Mouse (Mus musculus): Measurements from ENCODE around the gene Fkbp14. TPM values are rescaled to one million over a fixed set of nuclear protein-coding genes. Genes with fewer than 3 reads are reported as not detected.

Gene Fkbp14
- polyA plus RNA-seq, 1 experiment from 2014 or later = 20.7 TPM

DNA sequence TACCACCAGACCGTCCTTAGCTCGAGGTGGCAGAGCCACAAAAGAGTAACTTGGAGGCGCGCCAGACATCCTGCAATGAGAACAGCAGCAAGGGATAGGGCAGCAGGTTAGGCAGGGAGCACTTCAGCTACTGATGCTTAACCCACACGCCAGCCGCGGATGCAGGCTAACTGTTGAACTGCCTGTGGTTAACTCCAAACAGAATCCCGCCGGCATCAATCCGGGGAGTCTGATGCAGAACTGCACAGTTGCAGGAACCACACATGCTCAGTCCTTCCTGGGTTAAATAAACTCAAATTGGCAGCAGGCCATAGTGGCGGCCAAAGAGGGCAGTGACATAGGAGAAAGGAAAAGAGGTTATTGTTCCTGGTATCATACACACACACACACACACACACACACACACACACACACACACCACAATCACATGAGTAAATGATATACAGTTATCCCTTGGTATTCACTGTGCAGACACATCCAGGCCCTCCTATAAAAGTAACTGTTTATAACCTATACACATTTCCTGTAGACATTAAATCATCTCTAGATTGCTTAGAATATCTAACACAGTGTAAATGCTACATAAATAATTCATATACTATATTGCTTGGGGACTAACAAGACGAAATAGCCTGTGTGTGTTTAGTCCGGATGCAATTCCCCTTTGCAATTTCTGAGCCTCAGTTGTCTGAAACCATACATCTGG, 48.6 kb downstream of the Fkbp14 start:
- Histone ChIP-seq H3K4me1 (ENCODE audit: control insufficient read depth, insufficient read depth, low read length) (peaks cover 6% of the 10 kb centered on the region; the same call in 1 of the 2 replicates), H3K36me3 (ENCODE audit: control insufficient read depth, insufficient read depth, low read length) (no peaks in the 10 kb centered on the region), H3K9me3 (ENCODE audit: control insufficient read depth, low read length) (no peaks in the 10 kb centered on the region), H3K4me2 (ENCODE audit: low read depth) (no peak overlapping the region), H3K4me3 (ENCODE audit: low read depth, low read length) (no peak overlapping the region), H3K27me3 (ENCODE audit: control insufficient read depth, insufficient read depth, low read length) (no peaks in the 10 kb centered on the region), H3K9ac (ENCODE audit: low read length) (no peak overlapping the region), H3K27ac (ENCODE audit: low read depth, low read length) (0 out of 2 replicates have a peak overlapping the region, but pooled peaks have one; percentile 34)
- no peak; the same call in 1 of the 2 replicates for ATAC-seq (ENCODE audit: insufficient read depth, low FRiP score, low TSS enrichment)
- DNase-seq (ENCODE audit: low spot score) = no peak
- 84% methylated on average over 13 of the region's 13 CpGs for WGBS

DNA sequence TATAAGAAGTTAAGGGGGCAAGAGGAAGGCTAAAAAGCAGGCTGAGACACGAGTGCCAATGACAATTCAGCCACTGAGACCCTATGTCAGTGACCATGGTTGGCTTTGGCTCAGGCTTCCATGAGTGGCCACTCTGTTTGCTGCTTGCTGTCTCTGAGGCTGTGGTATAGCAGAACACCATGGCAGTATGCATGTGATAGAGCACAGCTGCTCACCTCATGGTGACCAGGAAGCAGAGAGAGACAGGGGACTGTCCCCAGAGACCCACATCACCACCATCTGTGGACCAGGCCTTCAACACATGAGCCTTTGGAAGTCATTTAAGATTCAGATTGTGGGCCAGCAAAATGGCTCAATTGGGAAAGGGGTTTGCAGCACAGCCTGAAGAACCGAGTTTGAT, 53.5 kb downstream of the Fkbp14 start:
- H3K27me3 ChIP-seq (ENCODE audit: control insufficient read depth, insufficient read depth, low read length) = no peaks in the 10 kb centered on the region
- H3K4me3 ChIP-seq (ENCODE audit: low read depth, low read length) = no peak overlapping the region
- no peak overlapping the region for H3K4me2 ChIP-seq (ENCODE audit: low read depth)
- DNase-seq (ENCODE audit: low spot score) = no peak
- H3K36me3 ChIP-seq (ENCODE audit: control insufficient read depth, insufficient read depth, low read length) = no peaks in the 10 kb centered on the region
- no peak for ATAC-seq (ENCODE audit: insufficient read depth, low FRiP score, low TSS enrichment)
- H3K9me3 ChIP-seq (ENCODE audit: control insufficient read depth, low read length) = no peaks in the 10 kb centered on the region
- WGBS = 83% methylated on average over 2 of the region's 2 CpGs
- no peak overlapping the region for H3K27ac ChIP-seq (ENCODE audit: low read depth, low read length)
- peaks cover 17% of the 10 kb centered on the region for H3K4me1 ChIP-seq (ENCODE audit: control insufficient read depth, insufficient read depth, low read length)
- no peak overlapping the region for H3K9ac ChIP-seq (ENCODE audit: low read length)

DNA sequence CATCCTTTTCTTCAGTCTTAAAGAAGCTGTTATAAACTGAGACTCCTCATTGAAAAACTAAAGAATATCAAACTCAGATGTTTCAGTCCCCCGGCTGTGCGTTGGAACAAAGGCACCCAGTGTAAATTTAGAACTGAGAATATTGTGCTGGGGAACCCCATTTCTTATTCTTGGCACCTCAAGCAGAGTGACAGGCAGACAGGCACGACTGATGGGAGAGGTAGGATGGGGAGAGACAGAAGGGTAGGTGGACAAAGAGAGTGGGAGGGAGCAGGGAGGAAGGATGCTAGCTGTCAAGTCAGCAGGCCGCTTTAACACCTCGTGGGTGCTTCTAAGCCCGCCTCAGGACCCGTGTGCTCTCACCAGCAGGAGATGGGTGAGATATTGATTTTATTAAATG, 54.3 kb downstream of the Fkbp14 start:
- no peaks in the 10 kb centered on the region for H3K27me3 ChIP-seq (ENCODE audit: control insufficient read depth, insufficient read depth, low read length)
- no peak overlapping the region for H3K27ac ChIP-seq (ENCODE audit: low read depth, low read length)
- 88% methylated on average over 7 of the region's 7 CpGs for whole genome bisulfite sequencing
- no peak overlapping the region for H3K9ac ChIP-seq (ENCODE audit: low read length)
- DNase-seq (ENCODE audit: low spot score) (no peak), ATAC-seq (ENCODE audit: insufficient read depth, low FRiP score, low TSS enrichment) (no peak)
- H3K9me3 ChIP-seq (ENCODE audit: control insufficient read depth, low read length) = no peaks in the 10 kb centered on the region
- H3K4me1 ChIP-seq (ENCODE audit: control insufficient read depth, insufficient read depth, low read length) = peaks cover 18% of the 10 kb centered on the region
- H3K4me3 ChIP-seq (ENCODE audit: low read depth, low read length) = no peak overlapping the region
- H3K4me2 ChIP-seq (ENCODE audit: low read depth) = no peak overlapping the region
- H3K36me3 ChIP-seq (ENCODE audit: control insufficient read depth, insufficient read depth, low read length) = no peaks in the 10 kb centered on the region

DNA sequence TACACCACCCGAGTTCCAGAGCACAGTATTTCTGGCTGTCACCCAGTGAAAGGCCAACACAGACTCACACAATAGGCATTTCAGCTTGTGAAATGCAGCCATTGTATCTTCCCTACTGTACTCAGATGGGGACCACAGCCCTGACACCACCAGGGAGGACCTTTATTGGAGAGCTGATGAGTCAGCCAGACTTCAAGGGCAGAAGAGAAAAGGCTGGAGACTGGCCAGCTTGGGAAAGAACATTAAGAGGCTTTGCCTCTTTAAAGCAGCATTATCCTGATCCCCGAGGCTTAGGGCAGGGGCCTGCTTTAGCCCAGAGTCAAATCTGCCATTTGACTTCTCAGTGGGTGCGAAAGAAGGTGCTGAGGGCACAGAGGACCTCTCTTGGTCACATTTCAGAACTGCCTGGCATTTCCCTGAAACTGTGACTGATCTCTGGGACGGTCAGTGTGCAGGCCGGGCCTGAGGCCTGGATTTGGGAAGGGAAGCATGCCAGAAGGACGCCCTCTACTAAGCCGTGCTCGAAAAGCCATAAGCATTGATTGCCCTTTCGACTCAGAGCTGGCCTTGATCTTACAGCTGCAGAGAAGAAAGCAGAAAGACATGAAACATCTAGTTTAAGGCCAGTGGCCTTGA, 56.7 kb downstream of the Fkbp14 start:
- Histone ChIP-seq H3K27ac (ENCODE audit: low read depth, low read length) (no peak overlapping the region), H3K4me1 (ENCODE audit: control insufficient read depth, insufficient read depth, low read length) (peaks cover 18% of the 10 kb centered on the region), H3K27me3 (ENCODE audit: control insufficient read depth, insufficient read depth, low read length) (no peaks in the 10 kb centered on the region), H3K9me3 (ENCODE audit: control insufficient read depth, low read length) (no peaks in the 10 kb centered on the region), H3K36me3 (ENCODE audit: control insufficient read depth, insufficient read depth, low read length) (no peaks in the 10 kb centered on the region), H3K4me2 (ENCODE audit: low read depth) (no peak overlapping the region), H3K9ac (ENCODE audit: low read length) (no peak overlapping the region), H3K4me3 (ENCODE audit: low read depth, low read length) (no peak overlapping the region)
- DNase-seq (ENCODE audit: low spot score) (no peak), ATAC-seq (ENCODE audit: insufficient read depth, low FRiP score, low TSS enrichment) (no peak)
- 76% methylated on average over 9 of the region's 9 CpGs for WGBS

DNA sequence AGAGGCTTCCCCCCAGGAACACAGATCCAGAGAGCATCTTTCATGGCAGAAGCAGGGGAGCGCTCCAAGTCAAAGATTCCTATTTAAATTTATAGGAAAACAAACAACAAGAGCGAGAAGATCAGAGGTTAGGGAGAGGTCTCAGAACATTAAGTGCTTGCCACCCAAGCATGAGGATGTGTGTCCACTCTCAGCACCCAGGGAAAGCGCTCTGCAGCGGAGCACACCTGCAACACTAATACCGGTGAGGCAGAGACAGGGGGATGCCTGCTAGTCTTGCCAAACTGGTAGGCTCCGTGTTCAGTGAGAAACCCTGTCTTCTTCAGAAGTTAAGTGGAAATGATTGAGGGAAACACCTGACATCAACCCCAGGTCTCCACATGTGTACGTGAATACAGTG, 57.7 kb downstream of the Fkbp14 start:
- 80% methylated on average over 7 of the region's 7 CpGs for WGBS
- no peak overlapping the region for H3K4me2 ChIP-seq (ENCODE audit: low read depth)
- no peak overlapping the region for H3K9ac ChIP-seq (ENCODE audit: low read length)
- H3K4me1 ChIP-seq (ENCODE audit: control insufficient read depth, insufficient read depth, low read length) = peaks cover 18% of the 10 kb centered on the region
- H3K9me3 ChIP-seq (ENCODE audit: control insufficient read depth, low read length) = no peaks in the 10 kb centered on the region
- H3K27ac ChIP-seq (ENCODE audit: low read depth, low read length) = no peak overlapping the region
- no peaks in the 10 kb centered on the region for H3K27me3 ChIP-seq (ENCODE audit: control insufficient read depth, insufficient read depth, low read length)
- DNase-seq (ENCODE audit: low spot score) (no peak), ATAC-seq (ENCODE audit: insufficient read depth, low FRiP score, low TSS enrichment) (no peak)
- H3K4me3 ChIP-seq (ENCODE audit: low read depth, low read length) = no peak overlapping the region
- H3K36me3 ChIP-seq (ENCODE audit: control insufficient read depth, insufficient read depth, low read length) = no peaks in the 10 kb centered on the region

DNA sequence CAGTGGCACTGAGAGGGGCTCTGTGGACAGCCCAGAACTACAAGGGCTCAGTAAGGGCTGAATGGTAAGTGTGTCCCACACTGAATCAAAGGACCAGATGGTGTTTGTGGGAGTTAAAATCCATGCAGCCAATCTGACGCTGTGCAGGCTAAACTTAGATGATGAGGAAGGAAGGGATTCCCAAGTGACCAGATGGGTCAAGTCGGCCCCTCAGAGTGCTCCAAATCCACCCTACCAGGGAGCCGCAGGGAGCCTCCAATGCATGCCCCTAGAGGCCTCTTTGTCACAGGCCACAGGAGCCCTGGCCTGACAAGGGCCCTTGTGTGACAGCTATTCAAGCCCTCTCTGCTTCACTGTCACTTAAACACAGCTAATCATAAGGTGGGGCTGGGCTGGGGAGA, 58.3 kb downstream of the Fkbp14 start:
- Histone ChIP-seq H3K4me2 (ENCODE audit: low read depth) (no peak overlapping the region), H3K27ac (ENCODE audit: low read depth, low read length) (no peak overlapping the region), H3K4me1 (ENCODE audit: control insufficient read depth, insufficient read depth, low read length) (peaks cover 18% of the 10 kb centered on the region), H3K9me3 (ENCODE audit: control insufficient read depth, low read length) (no peaks in the 10 kb centered on the region), H3K4me3 (ENCODE audit: low read depth, low read length) (no peak overlapping the region), H3K27me3 (ENCODE audit: control insufficient read depth, insufficient read depth, low read length) (no peaks in the 10 kb centered on the region), H3K36me3 (ENCODE audit: control insufficient read depth, insufficient read depth, low read length) (no peaks in the 10 kb centered on the region), H3K9ac (ENCODE audit: low read length) (no peak overlapping the region)
- DNase-seq (ENCODE audit: low spot score) (peak; percentile 33), ATAC-seq (ENCODE audit: insufficient read depth, low FRiP score, low TSS enrichment) (peak; percentile 41; the same call in 1 of the 2 replicates)
- 8% methylated on average over 3 of the region's 3 CpGs for WGBS

DNA sequence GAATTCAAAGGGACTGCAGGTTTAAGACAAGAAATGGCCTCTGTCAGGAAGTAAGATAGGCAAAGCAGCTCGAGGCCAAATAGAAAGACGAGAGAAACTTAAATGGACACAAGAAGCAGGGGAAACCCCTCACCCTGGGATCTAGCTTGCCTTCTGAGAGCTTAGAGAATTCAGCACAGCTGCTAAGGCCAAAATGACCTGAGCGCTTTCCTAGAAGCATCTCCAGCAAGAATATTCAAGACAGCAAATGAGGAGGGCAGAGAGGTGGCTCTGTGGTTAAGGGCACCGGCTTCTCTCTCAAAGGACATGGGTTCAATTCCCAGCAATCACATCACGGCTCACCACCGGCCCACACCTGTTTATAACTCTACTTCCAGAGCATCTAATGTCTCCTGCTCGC, 60.1 kb downstream of the Fkbp14 start:
- WGBS = 88% methylated on average over 7 of the region's 7 CpGs
- peaks cover 18% of the 10 kb centered on the region for H3K4me1 ChIP-seq (ENCODE audit: control insufficient read depth, insufficient read depth, low read length)
- no peak for DNase-seq (ENCODE audit: low spot score)

DNA sequence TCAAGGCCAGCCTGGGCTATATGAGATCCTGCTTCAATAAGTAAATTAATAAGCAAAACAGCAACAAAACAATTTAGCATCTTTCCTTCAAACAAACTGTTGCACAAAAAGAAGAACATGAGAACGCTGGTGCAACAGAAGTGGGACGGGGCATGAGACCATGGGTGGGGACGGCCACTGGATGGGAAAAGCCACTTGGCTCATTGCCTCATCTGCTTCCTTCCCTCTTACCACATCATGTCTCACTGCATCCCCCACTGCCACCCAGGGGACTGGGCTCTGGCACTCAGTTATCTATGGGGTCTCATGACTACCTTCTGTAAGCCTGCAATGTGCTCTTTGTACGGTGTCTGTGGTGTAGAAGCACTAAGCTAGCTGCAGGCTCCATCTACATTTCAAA, 61.6 kb downstream of the Fkbp14 start:
- 94% methylated on average over 4 of the region's 4 CpGs for WGBS
- DNase-seq (ENCODE audit: low spot score) = no peak
- no peak overlapping the region for H3K9ac ChIP-seq (ENCODE audit: low read length)

More for the DNA sequence above, 60.1 kb downstream of the Fkbp14 start:
- Histone ChIP-seq H3K36me3 (ENCODE audit: control insufficient read depth, insufficient read depth, low read length) (no peaks in the 10 kb centered on the region), H3K4me2 (ENCODE audit: low read depth) (no peak overlapping the region), H3K9me3 (ENCODE audit: control insufficient read depth, low read length) (no peaks in the 10 kb centered on the region), H3K27me3 (ENCODE audit: control insufficient read depth, insufficient read depth, low read length) (no peaks in the 10 kb centered on the region), H3K4me3 (ENCODE audit: low read depth, low read length) (no peak overlapping the region), H3K9ac (ENCODE audit: low read length) (no peak overlapping the region), H3K27ac (ENCODE audit: low read depth, low read length) (no peak overlapping the region)
- no peak for ATAC-seq (ENCODE audit: insufficient read depth, low FRiP score, low TSS enrichment)

DNA sequence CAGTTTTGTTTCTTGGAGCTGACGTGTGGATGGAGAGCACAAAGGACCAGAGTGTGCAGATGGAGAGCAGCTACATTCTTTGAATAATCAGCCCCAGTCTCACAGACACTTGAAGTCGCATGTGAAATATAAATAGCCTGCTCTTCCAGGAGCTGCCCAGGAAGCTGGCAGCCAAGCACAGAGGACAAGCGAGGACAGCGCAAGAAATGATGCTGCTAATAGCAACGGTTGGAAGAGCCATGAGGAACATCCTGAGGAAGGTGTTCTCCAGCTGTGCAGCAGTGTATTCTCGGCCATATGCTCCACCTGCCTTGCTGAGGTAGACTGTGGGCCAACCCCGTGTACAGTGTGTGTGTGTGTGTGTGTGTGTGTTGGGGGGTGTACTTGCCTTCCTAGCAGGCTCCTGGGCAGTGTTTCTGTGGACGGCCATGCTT, 66.0 kb downstream of the Fkbp14 start:
- Histone ChIP-seq H3K36me3 (ENCODE audit: control insufficient read depth, insufficient read depth, low read length) (no peaks in the 10 kb centered on the region), H3K4me3 (ENCODE audit: low read depth, low read length) (no peak overlapping the region), H3K9me3 (ENCODE audit: control insufficient read depth, low read length) (no peaks in the 10 kb centered on the region), H3K4me2 (ENCODE audit: low read depth) (no peak overlapping the region), H3K9ac (ENCODE audit: low read length) (no peak overlapping the region), H3K27ac (ENCODE audit: low read depth, low read length) (no peak overlapping the region), H3K4me1 (ENCODE audit: control insufficient read depth, insufficient read depth, low read length) (no peaks in the 10 kb centered on the region), H3K27me3 (ENCODE audit: control insufficient read depth, insufficient read depth, low read length) (no peaks in the 10 kb centered on the region)
- no peak for ATAC-seq (ENCODE audit: insufficient read depth, low FRiP score, low TSS enrichment)
- no peak for DNase-seq (ENCODE audit: low spot score)
- 66% methylated on average over 8 of the region's 8 CpGs for WGBS

More for the DNA sequence above, 61.6 kb downstream of the Fkbp14 start:
- Histone ChIP-seq H3K9me3 (ENCODE audit: control insufficient read depth, low read length) (no peaks in the 10 kb centered on the region), H3K27ac (ENCODE audit: low read depth, low read length) (no peak overlapping the region), H3K4me3 (ENCODE audit: low read depth, low read length) (no peak overlapping the region), H3K4me2 (ENCODE audit: low read depth) (no peak overlapping the region), H3K27me3 (ENCODE audit: control insufficient read depth, insufficient read depth, low read length) (no peaks in the 10 kb centered on the region), H3K36me3 (ENCODE audit: control insufficient read depth, insufficient read depth, low read length) (no peaks in the 10 kb centered on the region), H3K4me1 (ENCODE audit: control insufficient read depth, insufficient read depth, low read length) (peaks cover 17% of the 10 kb centered on the region)
- no peak for ATAC-seq (ENCODE audit: insufficient read depth, low FRiP score, low TSS enrichment)
